Mouse (Mus musculus) intestine, embryonic 15.5 days (tissue): Measurements from ENCODE around the gene Gm6205. TPM values are rescaled to one million over a fixed set of nuclear protein-coding genes. Genes with fewer than 3 reads are reported as not detected.
"Not testable (repeated sequence)": the region's sequence is repeated elsewhere in the genome, so short reads cannot be mapped to it uniquely, and the experiment has no call there.

Experiments used
- ATAC-seq: fragments of 200-750 bp; cut with Nextera tagmentation; 2 replicates; pipeline ENCODE4 v1.8.0; 2017; ENCODE audit warnings: moderate TSS enrichment, moderate library complexity
- H3K27ac ChIP-seq: fragments of 300-500 bp; sonication (generic); 2 replicates; pipeline ENCODE4 v1.5.1; 2015; ENCODE audit warnings: mild to moderate bottlenecking, inconsistent platforms
- H3K27me3 ChIP-seq: fragments of 300-500 bp; sonication (generic); replicated peaks from 2 replicates; pipeline ENCODE4 v1.6.1; 2015; ENCODE audit warnings: inconsistent platforms
- H3K36me3 ChIP-seq: fragments of 300-500 bp; sonication (generic); 2 replicates; pipeline ENCODE4 v1.6.1; 2015; ENCODE audit warnings: inconsistent platforms
- H3K4me1 ChIP-seq: fragments of 300-500 bp; sonication (generic); replicated peaks from 2 replicates; pipeline ENCODE4 v1.6.1; 2015; ENCODE audit warnings: inconsistent platforms
- H3K4me2 ChIP-seq: fragments of 300-500 bp; sonication (generic); replicated peaks from 2 replicates; pipeline ENCODE4 v1.6.1; 2015; ENCODE audit warnings: mild to moderate bottlenecking, inconsistent platforms
- H3K4me3 ChIP-seq: fragments of 300-500 bp; sonication (generic); replicated peaks from 2 replicates; pipeline ENCODE4 v1.5.1; 2015; ENCODE audit warnings: inconsistent platforms
- H3K9ac ChIP-seq: fragments of 300-500 bp; sonication (generic); 2 replicates; pipeline ENCODE4 v1.6.1; 2015; ENCODE audit warnings: inconsistent platforms
- H3K9me3 ChIP-seq: fragments of 300-500 bp; sonication (generic); 2 replicates; pipeline ENCODE4 v1.6.1; 2016; ENCODE audit warnings: inconsistent platforms
- WGBS: fragments of 180-500 bp; shearing (Covaris S2); methylation state at CpG from one replicate; pipeline ENCODE4 v1.1.7; 2015; 5-methylcytosine and 5-hydroxymethylcytosine counted together
- polyA plus RNA-seq: library from polyadenylated mRNA; unstranded; fragments of >200 nt; fragmentation: Nextera tagmentation; extraction: Ambion mirVana; gene quantifications from 2 replicates; pipeline ENCODE4 v1.2.1, GENCODE M21; 2015

The Gm6205 gene
- not detected in 2 replicates for polyA plus RNA-seq

DNA sequence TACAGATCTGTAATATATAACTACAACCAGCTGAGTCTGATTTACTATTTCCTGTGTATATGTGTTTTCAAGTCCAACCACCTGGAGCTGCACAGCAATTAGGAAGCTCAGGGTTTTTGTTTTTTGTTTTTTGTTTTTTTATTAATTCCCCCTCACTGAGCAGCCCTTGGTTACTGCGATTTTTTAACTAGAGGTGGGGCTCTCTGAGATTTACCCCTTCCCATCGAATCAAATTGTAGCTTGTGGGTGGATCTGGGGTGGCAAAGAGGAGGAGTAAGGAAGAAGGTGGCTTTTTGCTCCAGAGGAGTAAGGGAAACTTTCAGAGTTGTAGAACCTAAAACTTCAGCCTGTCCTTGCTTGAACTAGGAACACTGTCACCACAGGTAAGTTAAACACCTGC, at the start of gene Gm6205:
Gene Gm6205 (plus strand): TSS at position 301 of the 400 bp plus-strand sequence.
- not testable (repeated sequence) for H3K27me3 ChIP-seq, H3K27ac ChIP-seq, ATAC-seq, H3K4me2 ChIP-seq, H3K4me1 ChIP-seq, H3K36me3 ChIP-seq, H3K9me3 ChIP-seq, H3K9ac ChIP-seq, H3K4me3 ChIP-seq
- WGBS: no CpG with 5 or more reads among the region's 2 CpGs

GRCm38 (mm10) chr5:94616242-94616641, 31.9 kb upstream of the Gm6205 start, which contains the start of gene Gm3147:
Gene Gm3147 (minus strand): TSS chr5:94616342.
- WGBS: no CpG with 5 or more reads among the region's 1 CpGs
- not testable (repeated sequence) for H3K36me3 ChIP-seq, H3K9me3 ChIP-seq, H3K4me1 ChIP-seq, H3K27me3 ChIP-seq, ATAC-seq, H3K27ac ChIP-seq, H3K9ac ChIP-seq, H3K4me2 ChIP-seq, H3K4me3 ChIP-seq

GRCm38 (mm10) chr5:94623679-94624078, 24.5 kb upstream of the Gm6205 start, which contains the start of gene Gm6509:
Gene Gm6509 (plus strand): TSS chr5:94623979.
- H3K27me3 ChIP-seq, H3K4me3 ChIP-seq, H3K36me3 ChIP-seq, H3K9me3 ChIP-seq, H3K27ac ChIP-seq, H3K4me1 ChIP-seq, H3K4me2 ChIP-seq, ATAC-seq, H3K9ac ChIP-seq: not testable (repeated sequence)
- 67% methylated on average over 1 of the region's 2 CpGs for WGBS

Other genes starting within 250 kb of the Gm6205 start
- gene Gm7682, start 202.6 kb upstream of the Gm6205 start, polyA plus RNA-seq: not detected in 2 replicates
- gene Gm3139, start 122.1 kb upstream of the Gm6205 start, polyA plus RNA-seq: not detected in 2 replicates
- gene Gm3147, start 32.0 kb upstream of the Gm6205 start, polyA plus RNA-seq: not detected in 2 replicates
- not detected in 2 replicates for gene Gm6509, start 24.4 kb upstream of the Gm6205 start, polyA plus RNA-seq
- gene Gm3183, start 217.1 kb downstream of the Gm6205 start, polyA plus RNA-seq: not detected in 2 replicates